Mouse (Mus musculus) embryo, embryonic 10 days (tissue): ENCODE results near the gene Rbmy.
"Not testable (repeated sequence)": the region's sequence is repeated elsewhere in the genome, so short reads cannot be mapped to it uniquely, and the experiment has no call there.

ENCODE experiments used
- DNase-seq: peaks from one replicate; pipeline ENCODE4 v3.0.0-alpha.2; 2015; ENCODE audit warnings: low spot score

Gene Rbmy

DNA sequence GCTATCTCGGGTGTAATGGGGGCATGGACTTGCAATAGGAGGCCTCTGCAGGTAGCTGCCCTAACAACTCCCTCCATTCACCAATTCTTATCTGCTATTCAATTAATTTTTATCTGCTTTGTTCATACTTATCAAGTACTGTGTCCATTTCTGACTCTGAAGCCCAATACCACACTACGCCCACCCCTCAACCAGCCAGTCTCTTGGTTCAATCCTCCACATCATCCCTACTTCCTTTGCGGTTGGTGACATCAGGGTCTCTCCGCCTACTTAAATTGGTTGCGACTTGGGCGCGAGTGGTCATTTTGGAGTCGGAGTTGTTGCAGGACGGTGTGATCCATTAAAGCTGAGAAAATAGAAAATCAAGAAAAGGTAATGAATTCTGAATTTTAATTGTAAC, at the start of gene Rbmy, which contains the start of gene Gm10256:
Gene Rbmy, plus strand, starts transcription at position 301 of the 400 bp plus-strand sequence.
Gene Gm10256, plus strand, starts transcription at position 320 of the 400 bp plus-strand sequence.
- not testable (repeated sequence) for DNase-seq

DNA sequence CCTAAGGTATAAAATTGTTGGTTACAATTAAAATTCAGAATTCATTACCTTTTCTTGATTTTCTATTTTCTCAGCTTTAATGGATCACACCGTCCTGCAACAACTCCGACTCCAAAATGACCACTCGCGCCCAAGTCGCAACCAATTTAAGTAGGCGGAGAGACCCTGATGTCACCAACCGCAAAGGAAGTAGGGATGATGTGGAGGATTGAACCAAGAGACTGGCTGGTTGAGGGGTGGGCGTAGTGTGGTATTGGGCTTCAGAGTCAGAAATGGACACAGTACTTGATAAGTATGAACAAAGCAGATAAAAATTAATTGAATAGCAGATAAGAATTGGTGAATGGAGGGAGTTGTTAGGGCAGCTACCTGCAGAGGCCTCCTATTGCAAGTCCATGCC, 34.4 kb upstream of the Rbmy start, which contains the start of gene Gm4064:
Gene Gm4064, minus strand, starts transcription at position 101 of the 400 bp plus-strand sequence.
- not testable (repeated sequence) for DNase-seq
